Mouse (Mus musculus): ENCODE measurements around the gene Pacs1.

GRCm38 (mm10) chr19:5187439-5187838 lies 85.5 kb downstream of the Pacs1 start:
- TF ChIP-seq GATA1 (IDR thresholded peaks at IDR 0.05; ENCODE audit: borderline replicate concordance, low read length) = no peak
- no peak for TF ChIP-seq GATA2 (IDR thresholded peaks at IDR 0.05; ENCODE audit: borderline replicate concordance, low read depth, low read length)

Data from G1E (cell line).